Mouse (Mus musculus) cerebellum, adult 11 months (tissue): ENCODE measurements at regions not wholly inside any gene's neighbourhood (a gene's known extent, or its start where the extent isn't known, plus 50 kb on each side); places are given as distances from the start of the nearest gene placed in this dataset.
A peak's percentile ranks its signal among the peaks of the same experiment; 100 is the strongest.

Experiments
- DNase-seq: peaks from one replicate; pipeline ENCODE4 v3.0.0; 2022

GRCm38 (mm10) chr1:35842707-35843106, 225.5 kb upstream of the Hs6st1 start:
- no peak for DNase-seq

- no peak for DNase-seq
Observed at GRCm38 (mm10) chr1:35843566-35843965, 224.6 kb upstream of the Hs6st1 start.

- peak; percentile 21 for DNase-seq
Observed at GRCm38 (mm10) chr1:35846224-35846936, 221.8 kb upstream of the Hs6st1 start.

DNA sequence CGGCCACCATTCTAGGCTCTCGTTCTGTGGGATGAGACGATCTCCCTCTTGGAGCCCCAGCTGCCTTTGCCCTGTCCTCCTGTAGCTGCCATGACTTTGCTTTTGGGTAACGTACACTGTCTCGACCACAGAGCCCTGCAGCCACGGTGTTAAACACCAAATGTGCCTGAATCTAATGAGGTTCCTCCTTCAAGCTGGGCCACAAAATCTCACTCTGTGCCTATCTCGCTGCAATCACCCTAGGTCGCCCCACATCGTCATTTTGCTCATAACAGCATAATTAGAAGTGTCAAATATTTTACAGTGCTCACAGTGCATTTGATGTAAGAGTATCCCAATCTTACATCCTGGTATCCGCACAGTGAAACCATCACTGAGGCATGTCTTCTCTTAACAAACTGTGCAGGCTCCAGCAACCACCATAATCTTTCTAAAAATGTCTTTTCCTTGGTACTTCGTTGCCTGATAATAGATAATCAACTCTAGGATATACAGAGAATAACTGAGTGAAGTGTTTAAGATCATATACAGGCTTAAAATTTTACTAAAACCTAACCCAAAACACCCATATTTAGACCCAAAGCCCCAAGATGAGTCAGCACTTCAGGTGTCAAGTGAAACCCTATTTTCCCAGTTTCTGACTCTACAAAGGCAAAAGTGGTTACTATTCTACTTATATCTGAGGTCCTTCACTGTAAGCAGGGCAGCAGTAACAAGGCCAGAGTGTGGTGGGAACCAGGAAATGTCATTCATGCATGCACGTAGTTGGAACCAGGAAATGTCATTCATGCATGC, 219.8 kb upstream of the Hs6st1 start:
- no peak for DNase-seq

DNA sequence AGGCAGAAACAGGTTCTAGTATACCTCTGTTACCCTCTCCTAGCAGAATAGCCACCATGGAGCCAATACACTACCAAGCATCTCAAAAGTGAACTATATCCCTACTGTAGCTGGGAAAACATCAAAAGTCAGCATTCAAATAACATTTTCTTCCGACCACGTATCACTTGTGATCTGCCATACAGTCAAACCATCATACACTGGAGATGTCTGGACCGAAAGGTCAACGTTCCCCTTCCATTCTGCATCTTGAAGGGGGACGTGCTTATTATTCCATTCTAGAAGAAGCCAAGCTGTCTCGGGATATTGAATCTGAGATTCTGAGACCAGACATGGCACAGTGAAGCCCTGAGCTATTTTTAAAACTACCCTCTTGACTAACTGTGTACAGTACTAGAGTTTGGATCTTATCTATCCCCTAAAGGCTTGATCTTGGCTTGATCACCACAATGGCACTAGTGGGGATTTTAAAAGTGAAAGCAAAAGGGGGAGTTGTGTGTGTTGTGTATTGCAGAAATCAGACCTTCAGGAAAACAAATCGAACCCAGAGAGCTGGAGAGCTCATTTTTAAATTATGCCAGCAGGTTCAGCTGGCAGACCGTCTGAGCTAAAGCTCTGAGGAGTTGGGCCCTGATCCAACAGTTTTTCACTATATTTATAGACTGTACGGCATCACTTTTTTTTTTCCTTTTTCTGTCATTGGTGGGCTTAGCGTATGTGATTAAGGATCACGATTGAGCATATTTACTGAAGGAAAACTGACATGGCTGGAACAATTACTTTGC, 218.6 kb upstream of the Hs6st1 start:
- no peak for DNase-seq

DNA sequence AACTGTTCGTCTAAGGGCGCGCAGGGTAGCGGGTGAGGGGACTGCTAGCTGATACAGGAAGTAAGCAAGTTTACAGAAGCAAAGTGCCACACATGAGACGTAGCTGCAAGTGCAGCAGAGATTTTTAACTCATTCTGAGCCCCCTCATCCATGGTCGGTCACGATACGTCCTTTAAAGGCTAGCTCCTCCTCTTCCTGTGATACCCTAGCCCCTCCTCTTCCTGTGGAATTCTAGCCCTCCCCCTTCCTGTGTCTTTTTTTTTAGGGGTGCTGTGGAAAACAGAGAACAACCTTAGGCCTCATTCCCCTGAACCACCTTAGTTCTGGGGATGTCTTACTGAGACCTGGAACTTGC, 218.0 kb upstream of the Hs6st1 start:
- DNase-seq, result no peak

- DNase-seq, result no peak
Observed at GRCm38 (mm10) chr1:35850566-35851085, 217.6 kb upstream of the Hs6st1 start.

GRCm38 (mm10) chr1:35851681-35852409, 216.4 kb upstream of the Hs6st1 start:
- no peak for DNase-seq

DNA sequence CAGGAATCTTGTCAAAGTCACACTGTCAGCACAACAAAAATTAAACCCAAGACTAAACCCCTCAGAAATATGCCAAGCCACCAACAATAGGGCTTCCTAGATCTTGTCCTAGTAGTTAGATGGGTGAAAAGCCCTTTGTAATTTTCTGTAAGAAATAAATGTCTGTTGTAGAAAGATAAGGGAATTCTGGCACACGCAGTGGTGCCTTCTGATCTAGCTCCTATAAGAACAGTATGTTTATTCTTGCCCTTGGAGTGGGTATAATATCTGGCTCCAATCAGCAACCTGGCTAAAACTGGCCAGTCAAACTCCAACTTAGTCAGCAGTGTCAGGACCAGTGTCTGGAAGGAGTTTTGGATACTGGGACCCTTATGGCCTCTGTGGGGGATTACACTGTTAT, 215.2 kb upstream of the Hs6st1 start:
- no peak for DNase-seq

GRCm38 (mm10) chr1:35855650-35856049, 212.6 kb upstream of the Hs6st1 start:
- DNase-seq, result no peak

- no peak for DNase-seq
Observed at GRCm38 (mm10) chr1:35858342-35858741, 209.9 kb upstream of the Hs6st1 start.

DNA sequence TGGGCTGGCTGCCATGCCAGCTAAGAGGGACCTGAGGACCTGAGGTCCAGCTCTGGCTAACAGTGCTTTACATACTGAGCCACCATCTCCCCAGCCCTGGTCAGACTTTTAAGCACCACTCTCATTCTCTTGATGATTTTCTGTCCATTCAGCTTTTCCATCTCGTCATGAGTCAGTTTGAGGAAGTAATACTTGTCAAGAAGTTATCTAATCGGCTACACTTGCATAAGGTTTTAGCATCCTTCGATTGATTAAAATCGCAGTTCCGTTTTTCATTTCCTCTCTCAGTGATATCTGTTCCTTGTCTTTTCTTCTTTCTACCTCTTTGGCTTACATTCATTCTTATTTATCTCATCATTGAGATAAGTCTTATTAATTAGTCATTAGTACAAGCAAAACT, 207.4 kb upstream of the Hs6st1 start:
- no peak for DNase-seq

DNA sequence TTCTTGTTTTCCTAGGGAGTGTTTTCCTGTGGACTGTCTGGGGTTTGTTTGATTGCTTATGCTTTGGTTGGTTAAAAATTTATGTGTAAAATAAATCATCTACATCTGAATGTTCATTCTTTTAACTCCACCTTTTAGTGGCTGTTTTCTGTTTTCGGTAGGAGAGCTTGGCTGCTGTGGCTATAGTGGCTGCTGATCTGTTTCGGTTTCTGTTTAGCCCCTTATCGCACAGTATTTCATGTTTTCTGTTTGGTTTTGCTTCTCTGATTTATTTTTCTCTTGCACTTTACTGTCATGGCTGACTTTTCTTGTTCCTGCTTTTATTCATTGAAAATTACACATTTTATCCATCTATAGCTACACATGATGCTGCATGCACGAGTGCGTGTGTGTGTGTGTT, 206.0 kb upstream of the Hs6st1 start:
- DNase-seq, result no peak

DNA sequence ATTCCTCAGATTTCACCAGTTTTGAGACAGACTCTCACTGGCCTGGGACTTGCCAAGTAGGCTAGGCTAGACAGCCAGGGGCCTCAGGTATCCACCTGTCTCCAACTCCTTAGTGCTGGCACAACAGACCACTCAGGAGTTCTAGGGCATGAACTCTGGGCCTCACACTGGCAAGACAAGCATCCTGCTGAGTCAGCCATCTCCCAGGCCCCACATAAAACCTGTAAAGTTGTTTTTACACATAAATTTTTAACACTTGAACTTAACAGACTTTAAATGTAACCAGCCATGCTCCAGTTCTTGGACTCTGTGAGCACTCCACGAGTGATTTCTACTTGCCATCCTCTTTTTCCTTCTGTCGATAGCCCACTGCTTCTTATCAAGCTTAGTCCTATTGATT, 205.5 kb upstream of the Hs6st1 start:
- no peak for DNase-seq

- no peak for DNase-seq
Observed at GRCm38 (mm10) chr1:35864246-35864645, 204.0 kb upstream of the Hs6st1 start.

DNA sequence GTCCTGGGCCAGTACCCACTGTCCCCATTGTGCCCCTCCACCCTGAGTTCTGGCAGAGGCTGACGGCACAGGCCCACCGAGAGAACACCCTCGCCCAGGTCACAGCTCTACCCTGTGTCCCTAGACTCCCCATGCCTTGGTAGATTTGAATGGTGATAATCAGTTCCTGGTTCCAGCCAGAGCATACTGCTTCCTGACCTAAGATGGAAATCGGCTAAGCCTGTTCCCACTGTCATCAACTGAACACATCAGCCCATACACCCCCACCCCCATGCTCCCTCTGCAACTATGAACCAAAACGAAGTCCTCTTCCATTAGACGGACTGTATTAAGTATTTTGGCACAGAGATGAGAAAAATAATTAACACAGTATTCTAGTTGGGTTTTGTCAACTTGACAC, 202.9 kb upstream of the Hs6st1 start:
- DNase-seq, result no peak

GRCm38 (mm10) chr1:35866643-35867042, 201.6 kb upstream of the Hs6st1 start:
- no peak for DNase-seq

- no peak for DNase-seq
Observed at GRCm38 (mm10) chr1:35869381-35870143, 198.6 kb upstream of the Hs6st1 start.

- DNase-seq, result no peak
Observed at GRCm38 (mm10) chr1:35870144-35870827, 197.9 kb upstream of the Hs6st1 start.

DNA sequence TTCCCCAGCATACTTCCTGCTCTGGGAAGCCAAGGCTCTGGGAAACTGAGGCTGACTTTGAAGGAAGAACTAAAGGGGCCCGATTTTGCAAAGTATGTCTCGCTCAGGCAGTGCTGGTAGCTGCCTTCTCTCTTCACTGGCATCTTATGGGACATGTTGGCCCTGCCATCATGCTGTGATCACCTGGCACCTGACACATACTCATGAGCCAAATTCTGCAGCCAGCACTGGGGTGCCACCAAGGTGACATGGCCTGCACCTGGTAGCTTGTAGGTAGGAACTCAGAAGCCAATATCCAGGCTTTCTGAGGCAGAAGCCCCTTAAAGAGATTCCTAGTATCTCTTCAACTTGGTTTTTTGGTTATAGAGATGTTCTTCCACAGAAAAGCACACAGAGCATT, 195.2 kb upstream of the Hs6st1 start:
- peak; percentile 66 for DNase-seq

DNA sequence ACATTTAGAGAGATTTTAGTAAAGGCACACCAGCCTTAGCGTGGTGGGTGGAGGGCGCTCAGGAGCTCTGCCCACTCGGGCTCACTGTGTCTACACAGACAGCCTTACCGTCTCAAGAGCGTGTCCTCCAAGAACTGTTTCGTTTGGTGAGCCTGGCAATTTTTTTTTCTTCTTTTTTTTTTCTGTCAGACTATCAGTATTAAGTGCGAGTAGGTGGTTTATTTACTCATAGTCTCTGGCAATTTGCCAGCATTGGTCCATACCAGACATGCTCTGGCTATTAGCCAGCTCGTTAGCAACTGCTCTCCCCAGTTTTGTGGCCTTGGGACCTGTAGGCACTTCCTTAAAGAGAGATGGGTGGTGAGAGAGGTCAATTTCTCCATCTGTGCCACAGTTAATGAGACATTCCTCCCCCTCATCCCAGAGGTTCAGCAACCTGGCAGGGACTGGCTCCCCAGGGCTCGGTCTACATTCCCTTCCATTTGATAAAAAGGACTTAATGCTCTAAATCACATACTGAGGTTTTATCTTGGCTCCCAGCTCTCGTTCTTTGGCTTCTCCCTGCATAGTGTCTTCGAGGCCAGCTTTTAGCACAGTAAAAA, 192.9 kb upstream of the Hs6st1 start:
- peak; percentile 24 for DNase-seq
